Mouse (Mus musculus) C2C12 (cell line): ENCODE data around the gene Sbf2. TPM values are rescaled to one million over a fixed set of nuclear protein-coding genes. Genes with fewer than 3 reads are reported as not detected.
"Not testable (repeated sequence)": the region's sequence is repeated elsewhere in the genome, so short reads cannot be mapped to it uniquely, and the experiment has no call there.

Experiments used
- H3K27me3 ChIP-seq: one replicate; pipeline ENCODE4 v1.6.1; 2011; ENCODE audit not compliant: control insufficient read depth, insufficient read depth, insufficient read length
- H3K36me3 ChIP-seq: one replicate; pipeline ENCODE4 v1.6.1; 2011; ENCODE audit not compliant: control insufficient read depth, insufficient read depth
- H3K4me3 ChIP-seq: one replicate; pipeline ENCODE4 v1.5.1; 2011; ENCODE audit warnings: mild to moderate bottlenecking, control low read depth; ENCODE audit not compliant: poor library complexity, insufficient read depth, severe bottlenecking
- H3K79me2 ChIP-seq: one replicate; pipeline ENCODE4 v1.6.1; 2011; ENCODE audit not compliant: control insufficient read depth, insufficient read depth
- H3K79me3 ChIP-seq: one replicate; pipeline ENCODE4 v1.6.1; 2011; ENCODE audit warnings: low read depth, control low read depth
- H3ac ChIP-seq: one replicate; pipeline ENCODE3; 2011; ENCODE audit warnings: low read depth; ENCODE audit not compliant: control insufficient read depth, insufficient read length
- CEBPB ChIP-seq: IDR thresholded peaks from one replicate; pipeline ENCODE4 v1.6.1; 2011; ENCODE audit warnings: low read depth, mild to moderate bottlenecking, control low read depth, moderate library complexity
- CTCF ChIP-seq: IDR thresholded peaks from one replicate; pipeline ENCODE4 v1.5.1; 2011; ENCODE audit not compliant: control insufficient read depth, insufficient read depth, insufficient read length
- FOSL1 ChIP-seq: IDR thresholded peaks from one replicate; pipeline ENCODE4 v1.8.0; 2011; ENCODE audit warnings: mild to moderate bottlenecking, low read length; ENCODE audit not compliant: poor library complexity, insufficient read depth, severe bottlenecking
- MAX ChIP-seq: IDR thresholded peaks from one replicate; pipeline ENCODE4 v1.6.1; 2011; ENCODE audit warnings: mild to moderate bottlenecking, control low read depth
- MYOD1 ChIP-seq: IDR thresholded peaks from one replicate; pipeline ENCODE4 v1.6.1; 2011; ENCODE audit warnings: low read depth; ENCODE audit not compliant: control insufficient read depth, insufficient read length
- MYOG ChIP-seq: IDR thresholded peaks from one replicate; pipeline ENCODE4 v1.6.1; 2011; ENCODE audit not compliant: control insufficient read depth, insufficient read length; ENCODE audit errors: extremely low read depth
- USF1 ChIP-seq: IDR thresholded peaks from one replicate; pipeline ENCODE4 v1.6.1; 2011; ENCODE audit warnings: low read depth, mild to moderate bottlenecking, control low read depth, moderate library complexity
- polyA plus RNA-seq: library from polyadenylated mRNA; unstranded; fragments of >200 nt; fragmentation: generic; extraction: Trizol; gene quantifications from one replicate; pipeline ENCODE4 v1.2.1, GENCODE M21; 2012; ENCODE audit warnings: missing spikeins

The Sbf2 gene
- polyA plus RNA-seq, 1 experiment: 7.5 TPM

GRCm38 (mm10) chr7:110557001-110557400 is 57.7 kb downstream of the Sbf2 start:
- Histone ChIP-seq H3K79me3 (no peaks in the 10 kb centered on the region), H3ac (no peak overlapping the region), H3K4me3 (no peak overlapping the region), H3K36me3 (no peaks in the 10 kb centered on the region), H3K79me2 (no peaks in the 10 kb centered on the region), H3K27me3 (no peaks in the 10 kb centered on the region)
- TF ChIP-seq FOSL1: no peak

- Histone ChIP-seq H3K36me3 (no peaks in the 10 kb centered on the region), H3ac (no peak overlapping the region)
- TF ChIP-seq CEBPB (no peak), USF1 (no peak), MYOG (no peak), MAX (no peak), FOSL1 (no peak), MYOD1 (no peak), CTCF (no peak)
Observed at GRCm38 (mm10) chr7:110556221-110556620, 58.5 kb downstream of the Sbf2 start.

GRCm38 (mm10) chr7:110555260-110555659 is 59.5 kb downstream of the Sbf2 start:
- no peaks in the 10 kb centered on the region for H3K36me3 ChIP-seq
- no peaks in the 10 kb centered on the region for H3K27me3 ChIP-seq
- no peaks in the 10 kb centered on the region for H3K79me2 ChIP-seq
- no peak overlapping the region for H3K4me3 ChIP-seq
- H3K79me3 ChIP-seq: no peaks in the 10 kb centered on the region
- no peak for TF ChIP-seq USF1
- no peak for TF ChIP-seq MAX
- TF ChIP-seq MYOG: no peak
- TF ChIP-seq CEBPB: no peak
- TF ChIP-seq CTCF: no peak
- no peak for TF ChIP-seq MYOD1
- TF ChIP-seq FOSL1: no peak
- H3ac ChIP-seq: no peak overlapping the region

More at GRCm38 (mm10) chr7:110556221-110556620, 58.5 kb downstream of the Sbf2 start:
- Histone ChIP-seq H3K4me3 (no peak overlapping the region), H3K79me2 (no peaks in the 10 kb centered on the region), H3K79me3 (no peaks in the 10 kb centered on the region), H3K27me3 (no peaks in the 10 kb centered on the region)

GRCm38 (mm10) chr7:110548268-110548667 is 66.5 kb downstream of the Sbf2 start:
- H3K36me3 ChIP-seq: no peaks in the 10 kb centered on the region
- TF ChIP-seq MYOG (no peak), MAX (no peak), CEBPB (no peak), USF1 (no peak), FOSL1 (no peak), MYOD1 (no peak), CTCF (no peak)
- no peaks in the 10 kb centered on the region for H3K79me3 ChIP-seq
- no peaks in the 10 kb centered on the region for H3K27me3 ChIP-seq
- no peak overlapping the region for H3K4me3 ChIP-seq
- no peaks in the 10 kb centered on the region for H3K79me2 ChIP-seq
- no peak overlapping the region for H3ac ChIP-seq

DNA sequence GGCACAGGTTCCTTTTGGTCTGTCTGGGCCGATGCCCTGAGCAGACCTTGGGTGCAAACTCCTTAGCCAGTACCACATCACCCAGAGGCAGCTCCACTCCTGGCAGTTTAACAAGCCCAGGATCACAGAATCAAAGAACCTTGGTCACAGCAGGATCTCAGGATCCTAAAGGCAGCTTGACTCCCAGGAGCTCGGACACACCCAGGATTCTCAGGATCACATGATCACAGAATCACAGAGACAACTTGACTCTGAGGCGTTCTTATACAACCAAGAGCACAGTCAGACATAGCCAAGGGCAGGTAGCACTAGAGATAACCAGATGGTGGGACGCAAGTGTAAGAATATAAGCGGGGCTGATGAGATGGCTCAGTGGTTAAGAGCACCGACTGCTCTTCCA is 71.4 kb downstream of the Sbf2 start:
- Histone ChIP-seq H3K79me3 (no peaks in the 10 kb centered on the region), H3K79me2 (no peaks in the 10 kb centered on the region), H3K4me3 (no peak overlapping the region), H3K27me3 (no peaks in the 10 kb centered on the region), H3K36me3 (no peaks in the 10 kb centered on the region), H3ac (no peak overlapping the region)
- TF ChIP-seq MAX: no peak
- TF ChIP-seq CTCF: no peak
- TF ChIP-seq FOSL1: no peak
- TF ChIP-seq MYOD1: no peak
- TF ChIP-seq CEBPB: no peak
- no peak for TF ChIP-seq USF1
- no peak for TF ChIP-seq MYOG

DNA sequence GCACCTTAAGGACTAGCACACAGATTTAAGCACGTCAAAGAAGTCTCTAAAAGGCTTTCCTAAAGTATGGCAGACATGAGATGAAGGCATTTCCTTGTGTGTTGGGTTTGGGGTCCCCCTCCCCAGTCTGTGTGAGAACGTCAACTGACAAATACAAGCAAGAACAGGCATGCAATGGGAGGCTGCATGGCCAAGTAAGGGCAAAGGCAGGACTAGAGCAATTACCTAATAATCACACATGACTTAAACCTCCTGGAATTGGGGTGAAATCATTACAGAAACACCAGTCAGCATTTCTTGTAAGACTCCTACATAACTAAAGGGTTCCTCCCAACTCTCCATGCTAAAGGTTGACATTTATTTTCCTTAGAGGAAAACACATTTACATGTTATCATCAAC is 75.5 kb downstream of the Sbf2 start:
- H3K36me3 ChIP-seq: no peaks in the 10 kb centered on the region
- no peaks in the 10 kb centered on the region for H3K27me3 ChIP-seq
- no peak overlapping the region for H3K4me3 ChIP-seq
- no peaks in the 10 kb centered on the region for H3K79me3 ChIP-seq
- no peak overlapping the region for H3ac ChIP-seq
- H3K79me2 ChIP-seq: no peaks in the 10 kb centered on the region
- TF ChIP-seq MYOG: no peak
- TF ChIP-seq MAX: no peak
- TF ChIP-seq USF1: no peak
- no peak for TF ChIP-seq FOSL1
- TF ChIP-seq CTCF: no peak
- TF ChIP-seq CEBPB: no peak
- no peak for TF ChIP-seq MYOD1

DNA sequence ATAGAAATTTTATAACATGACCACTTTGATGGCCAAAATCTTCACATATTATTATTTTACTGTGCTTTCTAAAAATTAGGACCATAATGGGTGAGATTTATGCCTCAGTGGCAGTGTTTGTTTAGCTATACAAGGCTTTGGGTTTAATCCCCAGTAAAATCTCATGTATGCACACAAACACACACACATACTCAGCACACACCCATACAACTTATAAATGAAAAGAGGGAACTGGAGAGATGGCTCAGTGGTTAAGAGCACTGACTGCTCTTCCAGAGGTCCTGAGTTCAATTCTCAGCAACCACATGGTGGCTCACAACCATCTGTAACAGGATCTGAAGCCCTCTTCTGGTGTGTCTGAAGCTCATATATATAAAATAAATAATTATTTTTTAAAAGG is 84.4 kb downstream of the Sbf2 start:
- not testable (repeated sequence) for H3K4me3 ChIP-seq, H3ac ChIP-seq, H3K36me3 ChIP-seq, H3K79me2 ChIP-seq, H3K79me3 ChIP-seq, H3K27me3 ChIP-seq
